Mouse (Mus musculus) neural tube, embryonic 13.5 days (tissue): ENCODE results near the gene Pold4. TPM values are rescaled to one million over a fixed set of nuclear protein-coding genes. Genes with fewer than 3 reads are reported as not detected.
"Not testable (repeated sequence)": the region's sequence is repeated elsewhere in the genome, so short reads cannot be mapped to it uniquely, and the experiment has no call there.

ENCODE experiments used
- ATAC-seq: fragments of 200-750 bp; cut with Nextera tagmentation; 2 replicates; pipeline ENCODE4 v1.8.0; 2017; ENCODE audit warnings: low read depth, mild to moderate bottlenecking, moderate TSS enrichment, moderate library complexity
- H3K27ac ChIP-seq: fragments of 300-500 bp; sonication (generic); replicated peaks from 2 replicates; pipeline ENCODE4 v1.5.1; 2015; ENCODE audit warnings: moderate library complexity, mild to moderate bottlenecking, inconsistent platforms
- H3K27me3 ChIP-seq: fragments of 300-500 bp; sonication (generic); 2 replicates; pipeline ENCODE4 v1.6.1; 2015; ENCODE audit warnings: mild to moderate bottlenecking, inconsistent platforms
- H3K36me3 ChIP-seq: fragments of 300-500 bp; sonication (generic); 2 replicates; pipeline ENCODE4 v1.6.1; 2015; ENCODE audit warnings: mild to moderate bottlenecking, inconsistent platforms
- H3K4me1 ChIP-seq: fragments of 300-500 bp; sonication (generic); replicated peaks from 2 replicates; pipeline ENCODE4 v1.6.1; 2015; ENCODE audit warnings: inconsistent platforms
- H3K4me2 ChIP-seq: fragments of 300-500 bp; sonication (generic); 2 replicates; pipeline ENCODE4 v1.6.1; 2015; ENCODE audit warnings: inconsistent platforms, mild to moderate bottlenecking, moderate library complexity
- H3K4me3 ChIP-seq: fragments of 300-500 bp; sonication (generic); 2 replicates; pipeline ENCODE4 v1.5.1; 2015; ENCODE audit warnings: mild to moderate bottlenecking, inconsistent platforms
- H3K9ac ChIP-seq: fragments of 300-500 bp; sonication (generic); 2 replicates; pipeline ENCODE4 v1.6.1; 2015; ENCODE audit warnings: moderate library complexity, mild to moderate bottlenecking, inconsistent platforms
- H3K9me3 ChIP-seq: fragments of 300-500 bp; sonication (generic); 2 replicates; pipeline ENCODE4 v1.6.1; 2016; ENCODE audit warnings: inconsistent platforms
- WGBS: fragments of 180-500 bp; shearing (Covaris S2); methylation state at CpG from one replicate; pipeline ENCODE4 v1.1.7; 2015; 5-methylcytosine and 5-hydroxymethylcytosine counted together
- polyA plus RNA-seq: library from polyadenylated mRNA; unstranded; fragments of >200 nt; fragmentation: Nextera tagmentation; extraction: Ambion mirVana; gene quantifications from 2 replicates; pipeline ENCODE4 v1.2.1, GENCODE M21; 2015

The Pold4 gene
- polyA plus RNA-seq, 1 experiment from 2014 or later: 22.1 TPM

DNA sequence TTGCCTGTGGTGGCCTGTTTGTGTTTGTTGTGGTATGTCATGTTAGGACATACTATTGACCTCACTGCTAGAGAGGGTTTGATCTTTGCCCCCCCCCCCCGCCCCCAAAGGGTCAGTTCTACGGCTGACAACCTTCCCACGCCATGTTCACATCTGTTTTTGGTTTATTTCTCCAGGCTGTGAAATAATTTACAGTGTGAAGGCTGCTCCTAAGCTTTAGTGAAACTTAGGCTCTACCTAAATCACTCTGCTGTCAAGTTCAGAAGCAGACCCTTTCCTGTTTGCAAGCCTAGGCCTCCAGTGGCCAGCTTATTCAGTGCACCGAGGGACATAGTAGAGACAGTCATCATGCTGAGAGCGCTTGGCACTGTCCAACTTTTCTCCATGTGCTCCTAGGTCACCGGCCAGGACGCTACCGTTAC lies 8.6 kb downstream of the Pold4 start:
- no peak overlapping the region for H3K27ac ChIP-seq
- ATAC-seq: no peak
- no peaks in the 10 kb centered on the region for H3K27me3 ChIP-seq
- no peak overlapping the region for H3K4me2 ChIP-seq
- H3K9me3 ChIP-seq: no peaks in the 10 kb centered on the region
- H3K4me1 ChIP-seq: no peaks in the 10 kb centered on the region
- no peaks in the 10 kb centered on the region for H3K36me3 ChIP-seq
- WGBS: 67% methylated on average over 8 of the region's 8 CpGs
- no peak overlapping the region for H3K4me3 ChIP-seq
- no peak overlapping the region for H3K9ac ChIP-seq

DNA sequence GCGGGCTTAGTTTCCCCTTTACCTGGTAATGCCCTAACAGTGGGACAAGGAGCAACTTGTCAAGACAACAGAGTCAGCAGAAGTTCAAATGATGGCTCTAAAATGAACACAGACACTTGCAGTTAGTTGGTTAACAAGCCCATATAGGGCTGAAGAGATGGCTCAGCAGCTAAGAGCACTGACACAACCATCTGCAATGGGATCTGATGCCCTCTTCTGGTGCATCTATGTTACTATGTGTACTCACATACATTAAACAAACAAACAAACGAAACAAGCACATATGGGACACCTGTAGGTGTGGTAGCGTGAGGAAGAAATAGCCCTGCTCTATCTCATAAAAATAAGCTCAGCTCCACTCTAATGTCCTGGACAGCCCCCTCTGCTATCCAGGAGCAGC lies 10.7 kb downstream of the Pold4 start:
- Histone ChIP-seq H3K4me3 (no peak overlapping the region), H3K9ac (no peak overlapping the region), H3K4me2 (no peak overlapping the region), H3K27ac (no peak overlapping the region), H3K9me3 (no peaks in the 10 kb centered on the region), H3K4me1 (no peaks in the 10 kb centered on the region), H3K27me3 (no peaks in the 10 kb centered on the region), H3K36me3 (no peaks in the 10 kb centered on the region)
- no peak for ATAC-seq
- WGBS: 54% methylated on average over 3 of the region's 3 CpGs

GRCm38 (mm10) chr19:4244775-4245174 lies 13.1 kb downstream of the Pold4 start:
- H3K4me3 ChIP-seq: no peak overlapping the region
- H3K4me1 ChIP-seq: no peaks in the 10 kb centered on the region
- H3K27ac ChIP-seq: no peak overlapping the region
- H3K36me3 ChIP-seq: no peaks in the 10 kb centered on the region
- H3K4me2 ChIP-seq: no peak overlapping the region
- H3K9me3 ChIP-seq: no peaks in the 10 kb centered on the region
- no peaks in the 10 kb centered on the region for H3K27me3 ChIP-seq
- WGBS: 80% methylated on average over 6 of the region's 6 CpGs
- no peak for ATAC-seq
- H3K9ac ChIP-seq: no peak overlapping the region

- no peak overlapping the region for H3K9ac ChIP-seq
- WGBS: 48% methylated on average over 1 of the region's 1 CpGs
- ATAC-seq: no peak
- H3K4me3 ChIP-seq: no peak overlapping the region
- no peaks in the 10 kb centered on the region for H3K4me1 ChIP-seq
- no peaks in the 10 kb centered on the region for H3K9me3 ChIP-seq
- H3K4me2 ChIP-seq: no peak overlapping the region
- H3K27me3 ChIP-seq: no peaks in the 10 kb centered on the region
- H3K27ac ChIP-seq: no peak overlapping the region
- H3K36me3 ChIP-seq: no peaks in the 10 kb centered on the region
Observed at GRCm38 (mm10) chr19:4247010-4247409, 15.3 kb downstream of the Pold4 start.

DNA sequence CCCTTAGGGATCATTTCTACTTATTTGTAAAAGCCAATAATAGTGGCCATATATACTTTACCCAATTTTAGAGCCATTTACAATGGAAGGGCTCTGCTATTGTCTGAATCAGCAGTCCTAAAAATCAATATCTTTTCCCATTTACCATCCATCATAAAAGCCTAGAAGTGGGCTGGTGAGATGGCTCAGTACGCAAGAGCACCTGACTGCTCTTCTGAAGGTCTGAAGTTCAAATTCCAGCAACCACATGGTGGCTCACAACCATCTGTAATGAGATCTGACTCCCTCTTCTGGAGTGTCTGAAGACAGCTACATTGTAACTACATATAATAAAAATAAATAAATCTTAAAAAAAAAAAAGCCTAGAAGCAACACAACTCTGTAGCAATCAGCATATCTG lies 17.0 kb downstream of the Pold4 start:
- 62% methylated on average over 1 of the region's 1 CpGs for WGBS
- not testable (repeated sequence) for H3K27me3 ChIP-seq, H3K4me3 ChIP-seq, H3K4me2 ChIP-seq, H3K36me3 ChIP-seq, ATAC-seq, H3K9me3 ChIP-seq, H3K4me1 ChIP-seq, H3K9ac ChIP-seq, H3K27ac ChIP-seq

DNA sequence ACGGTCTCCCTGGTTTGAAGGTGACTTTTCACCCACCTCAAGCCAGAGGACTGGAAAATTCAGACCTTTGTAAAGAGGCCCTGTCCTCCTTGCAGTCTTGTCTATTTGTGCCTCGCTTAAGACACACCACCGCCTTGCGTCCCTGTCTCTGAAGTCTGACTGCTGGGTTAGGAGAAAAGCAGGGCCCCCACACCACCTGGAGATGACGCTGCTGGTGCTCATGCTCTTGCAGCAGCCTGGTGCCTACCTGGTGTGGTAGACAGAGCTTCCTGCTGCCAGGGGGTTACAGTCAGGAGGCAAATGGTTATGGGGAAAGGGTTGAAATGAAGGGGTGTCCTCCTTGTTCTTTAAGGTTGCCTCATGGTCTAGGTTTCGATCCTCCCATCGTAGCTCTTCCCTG lies 22.5 kb downstream of the Pold4 start:
- no peak for ATAC-seq
- no peaks in the 10 kb centered on the region for H3K27me3 ChIP-seq
- H3K9me3 ChIP-seq: no peaks in the 10 kb centered on the region
- no peaks in the 10 kb centered on the region for H3K36me3 ChIP-seq
- peaks cover 14% of the 10 kb centered on the region for H3K4me1 ChIP-seq
- no peak overlapping the region for H3K4me2 ChIP-seq
- 87% methylated on average over 7 of the region's 7 CpGs for WGBS
- H3K27ac ChIP-seq: no peak overlapping the region
- no peak overlapping the region for H3K4me3 ChIP-seq
- H3K9ac ChIP-seq: no peak overlapping the region

GRCm38 (mm10) chr19:4255583-4256162 lies 24.0 kb downstream of the Pold4 start:
- Histone ChIP-seq H3K4me2 (no peak overlapping the region), H3K4me3 (no peak overlapping the region), H3K36me3 (no peaks in the 10 kb centered on the region), H3K4me1 (peaks cover 14% of the 10 kb centered on the region), H3K9me3 (no peaks in the 10 kb centered on the region), H3K9ac (no peak overlapping the region), H3K27ac (no peak overlapping the region), H3K27me3 (no peaks in the 10 kb centered on the region)
- 69% methylated on average over 11 of the region's 11 CpGs for WGBS
- no peak for ATAC-seq

DNA sequence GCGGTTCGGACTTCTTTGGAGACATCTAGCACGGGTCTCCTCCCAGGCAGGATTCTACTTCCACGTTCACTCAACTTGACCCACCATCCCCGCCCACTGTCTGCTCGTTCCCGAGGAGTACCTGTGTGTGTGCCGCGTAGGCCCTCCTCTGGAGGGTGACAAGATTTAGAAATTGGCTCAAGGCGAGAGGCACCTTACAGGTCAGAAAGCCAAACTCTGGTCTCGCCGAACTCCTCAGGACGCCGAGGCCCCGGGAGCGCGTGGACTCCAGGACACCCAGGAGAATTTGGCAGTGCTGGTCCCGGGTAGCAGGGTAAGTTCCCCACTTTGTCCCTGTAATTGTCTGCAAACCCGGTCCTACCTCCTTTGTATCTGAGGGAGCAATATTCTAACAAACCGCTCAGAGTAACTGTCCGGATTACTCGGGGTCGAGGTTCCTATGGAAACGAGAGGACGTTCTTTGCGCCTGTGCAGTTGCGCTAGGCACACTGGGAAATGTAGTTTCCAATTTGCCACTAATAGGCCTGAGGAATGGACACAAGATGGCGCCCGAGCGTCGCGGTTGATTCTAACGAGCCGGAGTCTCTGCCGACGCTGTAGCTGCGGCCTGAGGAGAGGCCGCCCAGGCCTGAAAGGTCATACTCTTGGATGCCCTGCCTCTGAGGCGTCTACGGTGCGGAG lies 25.7 kb downstream of the Pold4 start:
- WGBS: 1% methylated on average over 41 of the region's 41 CpGs
- Histone ChIP-seq H3K27me3 (no peaks in the 10 kb centered on the region), H3K27ac (no peak overlapping the region), H3K4me1 (peaks cover 14% of the 10 kb centered on the region), H3K4me2 (peak overlapping the region; percentile 80), H3K9ac (peak overlapping the region; percentile 75), H3K4me3 (peak overlapping the region; percentile 60), H3K9me3 (no peaks in the 10 kb centered on the region), H3K36me3 (no peaks in the 10 kb centered on the region)
- peak; percentile 95 for ATAC-seq

- 17% methylated on average over 12 of the region's 12 CpGs for WGBS
- H3K27me3 ChIP-seq: no peaks in the 10 kb centered on the region
Observed at GRCm38 (mm10) chr19:4257897-4258252, 26.2 kb downstream of the Pold4 start.

GRCm38 (mm10) chr19:4261038-4261698 lies 29.5 kb downstream of the Pold4 start:
- no peak overlapping the region for H3K27ac ChIP-seq
- no peak overlapping the region for H3K9ac ChIP-seq
- peaks cover 14% of the 10 kb centered on the region for H3K4me1 ChIP-seq
- ATAC-seq: no peak
- H3K9me3 ChIP-seq: no peaks in the 10 kb centered on the region
- H3K4me3 ChIP-seq: no peak overlapping the region
- WGBS: 61% methylated on average over 8 of the region's 8 CpGs
- no peak overlapping the region for H3K4me2 ChIP-seq
- H3K36me3 ChIP-seq: no peaks in the 10 kb centered on the region
- no peaks in the 10 kb centered on the region for H3K27me3 ChIP-seq

More at GRCm38 (mm10) chr19:4257897-4258252, 26.2 kb downstream of the Pold4 start:
- ATAC-seq: peak; percentile 56; the same call in 1 of the 2 replicates
- no peak overlapping the region for H3K27ac ChIP-seq
- no peaks in the 10 kb centered on the region for H3K9me3 ChIP-seq
- peak overlapping the region; percentile 80 for H3K4me2 ChIP-seq
- peak overlapping the region; percentile 60 for H3K4me3 ChIP-seq
- peak overlapping the region; percentile 69 for H3K9ac ChIP-seq
- H3K4me1 ChIP-seq: peaks cover 14% of the 10 kb centered on the region
- H3K36me3 ChIP-seq: no peaks in the 10 kb centered on the region

GRCm38 (mm10) chr19:4262756-4263155 lies 31.1 kb downstream of the Pold4 start:
- Histone ChIP-seq H3K4me2 (no peak overlapping the region), H3K27ac (no peak overlapping the region), H3K9me3 (no peaks in the 10 kb centered on the region), H3K4me1 (peaks cover 5% of the 10 kb centered on the region), H3K36me3 (no peaks in the 10 kb centered on the region), H3K4me3 (no peak overlapping the region), H3K27me3 (peaks cover 9% of the 10 kb centered on the region), H3K9ac (no peak overlapping the region; the same call in 1 of the 2 replicates)
- 79% methylated on average over 6 of the region's 6 CpGs for WGBS
- no peak for ATAC-seq

DNA sequence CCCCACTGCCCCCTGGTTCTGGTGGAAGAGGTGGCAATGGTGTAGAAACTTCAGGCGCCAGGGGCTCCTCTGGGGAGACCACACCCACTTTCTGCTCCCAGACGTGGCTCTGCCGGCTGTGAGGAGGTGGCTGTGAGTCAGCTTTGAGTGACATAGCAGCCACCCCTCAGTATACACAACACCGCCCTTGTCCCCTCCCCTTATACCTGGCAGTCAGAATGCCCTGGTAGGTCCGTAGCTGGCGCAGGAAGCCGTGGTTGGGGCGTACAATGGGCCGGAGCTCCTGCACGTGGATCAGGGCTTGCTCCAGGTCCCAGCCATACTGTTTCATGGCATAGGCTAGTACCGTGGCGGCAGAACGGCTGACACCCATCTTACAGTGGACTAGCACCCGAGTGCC lies 32.0 kb downstream of the Pold4 start:
- Histone ChIP-seq H3K4me3 (no peak overlapping the region), H3K4me2 (no peak overlapping the region), H3K27me3 (peaks cover 18% of the 10 kb centered on the region), H3K9me3 (no peaks in the 10 kb centered on the region), H3K36me3 (no peaks in the 10 kb centered on the region), H3K4me1 (peaks cover 3% of the 10 kb centered on the region), H3K27ac (no peak overlapping the region), H3K9ac (no peak overlapping the region)
- 69% methylated on average over 14 of the region's 14 CpGs for WGBS
- no peak for ATAC-seq
